Mouse (Mus musculus) left cerebral cortex, postnatal 36 days (tissue): ENCODE data around the gene Gm9918. TPM values are rescaled to one million over a fixed set of nuclear protein-coding genes. Genes with fewer than 3 reads are reported as not detected.

ENCODE experiments used
- DNase-seq, 2 experiments: peaks; one replicate each; pipeline ENCODE4 v3.0.0; 2021 to 2022; ENCODE audit warnings: low spot score in 2 of 2, mixed read lengths in 1 of 2
- intact Hi-C: fragments of 180-260 bp; cut with DNase I; formaldehyde crosslinking; loops from one replicate; pipeline ENCODE4 v1.15.1; 2025
- total RNA-seq, 2 experiments: library from RNA; stranded (reverse); gene quantifications; 2 replicates each; pipeline ENCODE4 v1.2.3; 2021

Gene Gm9918
- total RNA-seq, 2 experiments from 2014 or later, result not detected

DNA sequence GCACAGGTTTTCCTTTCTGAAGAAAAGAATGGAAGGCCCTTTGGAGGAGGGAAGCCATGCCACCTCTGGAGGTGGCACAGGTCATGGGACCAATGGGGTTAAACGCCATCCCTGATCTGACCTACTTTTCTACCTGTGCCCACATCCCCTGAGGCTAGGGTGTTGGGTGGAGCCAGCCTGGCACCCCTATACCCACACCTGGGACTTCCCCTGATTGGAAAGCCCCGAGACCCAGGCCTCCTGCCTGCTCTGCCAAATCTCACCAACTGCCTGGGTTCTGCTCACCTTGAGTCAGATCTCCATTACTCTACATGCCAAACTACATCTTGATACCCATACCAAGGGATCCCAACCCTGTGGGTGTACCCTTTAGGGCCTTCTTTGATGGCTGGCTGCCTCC is 7.3 kb upstream of the Gm9918 start:
- intact Hi-C loops, result no loop called here

DNA sequence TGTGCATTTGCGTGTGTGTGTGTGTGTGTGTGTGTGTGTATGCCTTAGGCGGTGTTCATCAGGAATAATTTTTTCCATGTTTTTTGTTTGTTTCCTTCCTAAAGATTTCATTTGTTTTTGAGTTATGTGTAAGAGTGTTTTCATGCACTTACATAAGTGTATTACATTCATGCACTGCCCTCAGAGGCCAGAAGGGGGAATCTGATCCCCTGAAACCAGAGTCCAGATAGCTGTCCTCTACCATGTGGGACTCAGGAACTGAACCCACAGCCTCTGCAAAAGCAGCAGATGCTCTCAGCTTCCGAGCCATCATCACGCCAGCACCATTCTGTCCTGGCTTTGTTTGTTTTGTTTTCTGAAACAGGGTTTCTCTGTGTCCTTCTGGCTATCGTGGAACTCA is 4.8 kb upstream of the Gm9918 start:
- intact Hi-C loops, result no loop called here
- DNase-seq, result no peak

More for the DNA sequence above, 7.3 kb upstream of the Gm9918 start:
- no peak for DNase-seq

DNA sequence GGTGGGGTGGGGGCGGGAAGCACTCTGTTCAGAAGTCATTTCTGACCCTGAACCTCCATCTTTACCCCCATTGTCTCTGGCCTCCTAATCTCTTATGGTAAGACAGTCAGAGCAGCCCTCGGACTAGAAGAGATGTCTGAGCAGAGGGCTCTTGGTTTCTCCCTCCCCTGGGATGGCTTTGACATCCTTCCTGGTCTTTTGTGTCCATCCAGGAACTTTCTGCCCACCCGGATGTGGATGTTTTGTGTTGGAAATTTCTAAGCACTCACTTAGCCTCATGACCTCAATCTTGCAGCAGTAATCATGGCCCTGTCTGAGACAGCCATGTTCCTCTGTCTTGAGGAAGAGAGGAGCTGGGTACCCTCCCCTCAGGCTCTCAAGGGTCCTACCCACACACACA is 1.1 kb downstream of the Gm9918 start:
- DNase-seq, result no peak
- intact Hi-C loops, result no loop called here

DNA sequence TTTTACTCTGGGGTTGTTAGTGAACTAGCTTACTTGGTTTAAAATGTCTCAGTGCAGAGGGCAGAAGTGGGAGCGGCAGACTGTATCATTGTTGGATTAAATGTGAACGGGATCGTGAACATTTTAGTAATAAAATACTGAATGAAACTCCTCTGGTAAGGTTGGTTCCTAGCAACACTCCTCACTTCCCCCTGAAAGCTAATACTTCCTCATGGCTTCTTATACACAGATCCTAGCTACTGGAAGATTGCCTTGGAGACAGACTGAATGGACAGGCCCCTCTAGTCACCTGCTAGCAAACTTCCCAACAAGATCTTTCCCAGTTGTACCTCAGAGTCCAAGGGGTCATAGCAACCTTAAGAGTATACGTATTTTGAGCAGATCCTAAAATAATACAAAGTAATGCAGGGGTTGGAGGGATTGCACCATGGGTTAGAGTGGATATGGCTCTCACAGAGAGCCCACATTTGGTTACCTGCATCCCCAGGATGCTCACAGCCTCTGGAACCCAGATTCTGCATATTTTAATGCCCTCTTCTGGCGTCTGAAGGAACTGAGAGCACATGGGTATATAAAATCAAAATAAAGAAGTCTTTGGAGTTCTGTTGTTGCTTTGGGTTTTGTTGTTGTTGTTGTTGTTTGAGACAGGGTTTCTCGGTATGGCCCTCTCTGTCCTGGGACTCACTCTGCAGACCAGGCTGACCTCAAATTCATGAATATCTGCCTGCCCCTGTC is 3.8 kb downstream of the Gm9918 start:
- DNase-seq, result no peak
- intact Hi-C loops, result no loop called here

DNA sequence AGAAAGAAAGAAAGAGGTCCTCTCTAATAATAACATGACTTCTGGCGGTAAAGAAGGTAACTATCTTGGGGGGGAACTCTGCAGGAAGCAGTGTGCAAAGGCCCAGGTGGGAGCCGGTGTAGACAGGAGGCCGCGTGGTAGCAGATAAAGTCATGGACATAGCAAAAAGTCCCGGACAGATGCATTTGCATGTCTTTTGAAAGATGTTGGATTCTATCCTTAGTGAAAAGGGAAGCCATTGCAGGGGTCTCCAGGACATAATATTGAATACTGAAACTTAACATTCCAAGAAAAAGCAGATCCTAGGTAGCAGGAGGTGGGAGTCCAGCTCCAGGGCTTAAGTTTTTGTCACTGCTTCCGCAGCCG is 8.3 kb downstream of the Gm9918 start:
- intact Hi-C loops, result loop anchor here (2.0 kb wide), 1 partner anchor 32 kb away; no protein-coding TSS in a partner anchor
- DNase-seq, result no peak

DNA sequence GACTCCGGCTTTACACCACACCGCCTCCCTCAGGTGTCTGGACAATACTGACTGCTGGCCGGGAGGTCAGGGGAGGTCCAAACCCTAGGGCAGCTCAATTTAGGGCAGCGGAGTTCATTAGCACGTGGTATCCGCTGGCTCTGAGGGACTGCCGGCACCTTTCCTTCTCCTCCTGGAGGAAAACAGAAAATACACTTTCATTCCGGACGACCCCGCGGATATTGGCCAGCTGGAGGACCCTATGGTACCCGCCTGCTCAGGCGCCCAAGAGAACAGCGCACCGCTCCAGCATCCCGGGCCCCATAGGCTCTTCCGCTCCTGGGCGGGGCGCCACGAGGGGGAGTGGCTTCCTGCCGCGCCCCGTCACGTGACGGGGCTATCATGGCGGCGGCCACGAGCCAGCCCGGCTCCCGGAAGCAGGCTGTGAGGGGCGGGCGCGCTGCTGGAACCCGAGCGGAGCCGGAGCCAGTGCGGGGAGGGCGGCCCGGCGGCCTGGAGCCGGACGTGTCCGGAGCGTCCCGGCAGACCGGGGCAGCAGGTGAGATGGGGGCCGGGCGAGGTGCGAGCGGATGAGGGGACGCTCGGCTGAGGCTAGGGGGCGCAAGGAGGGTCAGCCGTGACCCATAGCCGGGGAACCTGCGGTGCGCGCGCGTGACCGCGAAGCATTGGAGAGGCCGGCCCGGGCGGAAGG is 8.9 kb downstream of the Gm9918 start, which contains the start of gene Mfsd5:
Gene Mfsd5 (plus strand): TSS at position 363 of the 691 bp plus-strand sequence.
- intact Hi-C loops, result loop anchor here (2.0 kb wide), 1 partner anchor 32 kb away; no protein-coding TSS in a partner anchor
- peak; percentile 87 to 88 for DNase-seq

DNA sequence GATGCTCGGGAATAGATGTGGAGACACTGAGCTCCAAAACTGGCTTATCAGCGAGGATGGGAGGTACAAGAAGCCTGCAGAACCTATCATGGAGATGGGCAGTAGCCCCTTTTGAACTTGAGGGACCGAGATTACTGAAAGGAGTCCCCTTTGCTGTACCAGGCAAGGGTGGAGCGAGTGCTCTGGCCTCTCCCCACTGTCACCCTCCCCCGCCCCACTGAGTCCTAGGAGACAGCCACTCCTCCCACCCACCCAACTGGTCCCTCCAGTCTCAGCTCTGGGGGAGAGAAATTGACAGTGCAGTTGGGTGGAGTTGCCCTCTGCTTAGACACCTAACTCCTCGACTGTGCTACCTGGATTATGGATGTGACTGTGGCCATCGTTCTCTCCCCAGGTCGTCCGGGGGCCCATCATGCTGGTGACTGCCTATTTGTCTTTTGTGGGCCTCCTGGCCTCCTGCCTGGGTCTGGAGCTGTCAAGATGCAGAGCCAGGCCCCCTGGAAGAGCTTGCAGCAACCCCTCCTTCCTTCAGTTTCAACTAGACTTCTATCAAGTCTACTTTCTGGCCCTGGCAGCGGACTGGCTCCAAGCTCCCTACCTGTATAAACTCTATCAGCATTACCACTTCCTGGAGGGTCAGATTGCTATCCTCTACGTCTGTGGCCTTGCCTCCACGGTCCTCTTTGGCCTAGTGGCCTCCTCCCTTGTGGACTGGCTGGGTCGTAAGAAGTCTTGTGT is 9.6 kb downstream of the Gm9918 start:
- intact Hi-C loops, result loop anchor here (2.0 to 5.0 kb wide), 2 partner anchors 33 to 37 kb away; no protein-coding TSS in a partner anchor
- no peak for DNase-seq

DNA sequence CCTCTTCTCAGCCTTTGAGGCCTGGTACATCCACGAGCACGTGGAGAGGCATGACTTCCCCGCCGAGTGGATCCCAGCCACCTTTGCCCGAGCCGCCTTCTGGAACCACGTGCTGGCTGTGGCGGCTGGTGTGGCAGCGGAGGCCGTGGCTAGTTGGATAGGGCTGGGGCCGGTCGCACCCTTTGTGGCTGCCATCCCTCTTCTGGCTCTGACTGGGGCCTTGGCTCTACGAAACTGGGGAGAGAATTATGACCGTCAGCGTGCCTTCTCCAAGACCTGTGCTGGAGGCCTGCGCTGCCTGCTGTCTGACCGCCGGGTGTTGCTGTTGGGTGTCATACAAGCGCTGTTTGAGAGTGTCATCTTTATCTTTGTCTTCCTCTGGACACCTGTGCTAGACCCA is 10.3 kb downstream of the Gm9918 start:
- no peak for DNase-seq
- intact Hi-C loops, result loop anchor here (5.0 kb wide), 1 partner anchor 37 kb away; no protein-coding TSS in a partner anchor

DNA sequence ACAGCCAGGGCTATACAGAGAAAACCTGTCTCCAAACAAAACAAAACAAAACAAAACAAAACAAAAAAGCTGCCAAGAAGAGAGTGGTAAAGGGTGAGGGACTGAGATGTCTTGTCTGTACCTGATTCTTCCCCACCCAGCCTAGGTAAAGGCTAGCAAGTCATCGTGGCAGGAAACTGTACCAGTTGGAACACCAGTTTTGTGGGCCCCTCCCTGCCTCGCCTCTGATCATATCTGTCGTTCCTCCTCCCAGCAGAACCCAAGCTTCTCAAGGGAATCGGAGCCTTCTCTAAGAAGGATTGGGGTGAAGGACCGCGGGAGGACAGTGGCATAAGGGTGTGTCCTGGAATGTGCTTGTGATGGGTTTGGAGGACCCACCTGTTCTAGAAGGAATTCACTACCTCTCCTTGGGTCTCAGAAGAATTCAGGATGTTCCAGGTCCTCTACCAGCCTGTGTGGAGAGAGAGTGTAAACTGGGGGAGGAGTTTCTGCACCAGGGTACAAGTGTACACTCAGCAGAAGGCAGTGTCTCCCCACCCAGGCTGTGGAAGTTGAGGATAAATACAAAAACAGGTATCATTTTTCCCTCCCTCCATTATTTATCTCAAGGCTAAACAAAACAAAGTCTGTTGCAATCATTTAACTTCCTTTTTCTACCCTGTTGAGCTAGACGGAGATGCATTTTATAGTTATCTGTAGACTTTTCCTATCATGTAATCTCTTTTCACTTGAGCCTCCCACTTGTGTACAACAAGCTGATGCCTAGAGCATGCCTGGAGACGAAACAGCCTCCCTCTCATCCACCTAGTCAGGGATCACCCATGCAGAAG is 12.3 kb downstream of the Gm9918 start:
- DNase-seq, result no peak
- intact Hi-C loops, result loop anchor here (5.0 kb wide), 1 partner anchor 35 kb away; no protein-coding TSS in a partner anchor

DNA sequence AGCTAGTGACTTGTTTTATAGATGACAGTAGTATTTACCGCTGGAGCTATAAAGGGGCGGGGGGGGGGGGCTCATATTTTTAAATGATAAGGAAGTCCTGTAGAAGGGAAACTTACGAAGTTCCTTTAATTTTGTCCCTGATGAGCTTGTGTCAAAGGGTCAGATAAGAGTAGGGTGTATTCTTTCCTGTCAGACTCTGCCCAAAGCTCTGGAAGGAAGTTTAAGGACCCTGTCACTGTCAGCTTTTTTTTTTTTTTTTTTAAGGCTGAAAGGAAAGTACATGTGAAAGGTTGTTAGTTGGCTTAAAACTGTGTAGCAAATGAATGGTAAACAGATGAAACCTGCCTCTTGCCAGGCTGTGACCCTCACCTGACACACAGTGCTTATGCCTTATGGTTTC is 13.3 kb downstream of the Gm9918 start:
- intact Hi-C loops, result loop anchor here (5.0 kb wide), 1 partner anchor 34 kb away; no protein-coding TSS in a partner anchor
- DNase-seq, result no peak

DNA sequence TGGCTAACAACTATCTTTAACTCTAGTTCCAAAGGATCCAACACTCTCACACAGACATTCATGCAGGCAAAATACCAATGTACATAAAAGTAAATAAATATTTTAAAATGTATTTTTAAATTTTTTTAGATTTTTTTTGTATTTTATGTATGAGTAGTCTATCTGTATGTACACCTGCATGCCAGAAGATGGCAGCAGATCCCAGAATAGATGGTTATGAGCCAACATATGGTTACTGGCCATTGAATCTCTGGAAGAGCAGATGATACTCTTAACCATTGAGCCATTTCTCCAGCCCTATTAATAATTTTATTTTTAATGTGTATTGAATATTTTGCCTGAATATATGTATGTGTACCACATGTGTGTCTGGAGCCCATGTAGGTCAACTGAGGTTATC is 17.0 kb downstream of the Gm9918 start:
- DNase-seq, result no peak
- intact Hi-C loops, result no loop called here

DNA sequence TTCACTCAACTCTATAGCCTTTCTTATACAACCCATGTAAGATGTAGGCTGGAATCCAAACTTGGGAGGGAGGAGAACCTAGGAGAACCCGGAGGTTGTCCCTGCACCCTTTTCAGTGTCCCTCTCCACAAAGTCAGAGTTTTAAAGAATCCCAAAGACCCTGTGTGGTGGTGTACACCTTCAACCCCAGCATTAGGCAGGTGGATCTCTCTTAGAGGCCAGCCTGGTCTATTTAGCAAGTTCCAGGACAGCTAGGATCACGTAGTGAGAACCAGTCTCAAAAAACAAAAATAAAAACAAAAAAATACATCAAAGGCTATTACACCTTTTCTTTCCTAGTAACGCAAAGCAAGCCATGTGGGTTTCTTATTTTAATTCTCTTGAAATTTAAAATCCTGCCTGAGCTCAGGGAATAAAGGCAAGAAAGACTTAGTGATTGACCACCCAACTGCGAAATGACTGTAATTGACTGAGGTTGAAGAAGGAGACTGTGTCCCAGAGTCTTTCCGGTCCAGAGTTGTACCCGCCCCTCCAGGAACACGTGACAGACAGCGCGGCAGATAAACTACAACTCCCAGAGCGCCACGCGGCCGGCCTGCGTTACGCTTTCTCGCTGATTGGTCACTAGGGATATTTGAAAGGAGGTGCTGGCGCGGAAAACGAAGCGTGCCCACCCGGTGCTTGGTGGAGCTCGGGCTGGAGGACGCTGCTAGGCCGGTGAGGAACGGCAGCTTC is 25.4 kb downstream of the Gm9918 start, which contains the start of gene Espl1:
Gene Espl1 (plus strand): TSS at position 634 of the 735 bp plus-strand sequence.
- intact Hi-C loops, result no loop called here
- peak; percentile 87 to 90 for DNase-seq

DNA sequence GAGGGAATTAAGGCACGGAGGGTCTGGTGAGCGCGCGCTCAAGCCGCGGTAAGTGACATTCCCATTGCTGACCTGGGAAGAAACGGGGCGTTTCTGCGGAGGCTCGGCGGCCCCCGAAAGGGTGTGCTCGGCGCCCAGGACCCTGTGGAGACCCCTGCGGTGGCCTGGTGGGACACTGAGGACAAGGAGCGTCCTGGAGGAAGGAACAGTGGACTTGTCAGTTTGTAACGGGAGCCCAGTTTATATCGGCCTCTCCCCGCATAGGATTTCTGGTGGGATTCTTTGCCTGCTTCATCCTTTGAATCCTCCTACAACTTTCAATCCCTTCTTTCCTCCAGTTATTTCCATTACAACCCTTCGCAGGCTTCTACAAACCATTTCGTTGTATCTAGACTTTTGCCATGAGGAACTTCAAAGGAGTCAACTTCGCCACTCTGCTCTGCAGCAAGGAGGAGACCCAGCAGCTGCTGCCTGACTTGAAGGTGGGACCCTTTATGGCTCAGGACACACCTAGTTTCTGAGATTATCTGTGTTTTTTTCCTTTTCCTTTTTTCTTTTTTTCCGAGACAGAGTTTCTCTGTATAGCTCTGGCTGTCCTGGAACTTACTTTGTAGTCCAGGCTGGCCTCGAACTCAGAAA is 26.1 kb downstream of the Gm9918 start:
- intact Hi-C loops, result no loop called here
- no peak for DNase-seq

DNA sequence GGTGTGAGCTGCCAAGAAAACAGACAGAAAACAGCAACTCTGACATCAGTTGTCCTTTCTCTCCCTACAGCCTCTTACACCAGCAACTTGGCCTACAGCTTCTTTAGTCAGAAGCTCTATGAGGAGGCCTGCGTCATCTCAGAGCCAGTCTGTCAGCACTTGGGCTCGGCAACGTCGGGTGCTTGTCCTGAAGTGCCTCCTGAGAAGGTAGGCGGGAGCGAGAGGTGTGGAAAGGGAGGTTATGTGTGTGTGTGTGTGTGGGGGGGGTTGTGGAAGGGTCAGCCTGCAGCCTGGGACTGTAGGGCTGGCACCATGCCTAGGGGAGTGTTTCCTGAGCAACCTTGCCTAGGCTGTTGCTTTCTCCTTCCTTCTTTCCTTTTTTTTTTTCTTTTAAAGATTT is 32.2 kb downstream of the Gm9918 start:
- intact Hi-C loops, result no loop called here

DNA sequence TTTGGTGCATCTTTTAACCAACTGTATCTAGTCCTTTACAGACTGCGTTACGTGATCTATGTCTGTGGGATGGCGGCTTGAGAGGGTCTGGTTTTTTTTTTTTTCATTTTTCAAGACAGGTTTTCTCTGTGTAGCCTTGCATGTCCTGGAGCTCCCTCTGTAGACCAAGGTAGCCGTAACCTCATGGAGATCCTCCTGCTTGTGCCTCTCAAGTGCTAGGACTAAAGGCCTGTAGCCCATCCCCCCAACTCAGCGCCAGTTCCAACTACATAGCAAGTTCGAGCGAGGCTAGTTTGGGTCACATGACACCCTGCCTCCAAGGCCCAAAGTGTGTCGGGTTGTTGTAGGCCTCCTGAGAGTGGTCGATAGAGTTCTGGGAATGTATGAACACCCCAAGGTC is 38.4 kb downstream of the Gm9918 start:
- DNase-seq, result no peak
- intact Hi-C loops, result no loop called here

More for the DNA sequence above, 32.2 kb downstream of the Gm9918 start:
- DNase-seq, result no peak

DNA sequence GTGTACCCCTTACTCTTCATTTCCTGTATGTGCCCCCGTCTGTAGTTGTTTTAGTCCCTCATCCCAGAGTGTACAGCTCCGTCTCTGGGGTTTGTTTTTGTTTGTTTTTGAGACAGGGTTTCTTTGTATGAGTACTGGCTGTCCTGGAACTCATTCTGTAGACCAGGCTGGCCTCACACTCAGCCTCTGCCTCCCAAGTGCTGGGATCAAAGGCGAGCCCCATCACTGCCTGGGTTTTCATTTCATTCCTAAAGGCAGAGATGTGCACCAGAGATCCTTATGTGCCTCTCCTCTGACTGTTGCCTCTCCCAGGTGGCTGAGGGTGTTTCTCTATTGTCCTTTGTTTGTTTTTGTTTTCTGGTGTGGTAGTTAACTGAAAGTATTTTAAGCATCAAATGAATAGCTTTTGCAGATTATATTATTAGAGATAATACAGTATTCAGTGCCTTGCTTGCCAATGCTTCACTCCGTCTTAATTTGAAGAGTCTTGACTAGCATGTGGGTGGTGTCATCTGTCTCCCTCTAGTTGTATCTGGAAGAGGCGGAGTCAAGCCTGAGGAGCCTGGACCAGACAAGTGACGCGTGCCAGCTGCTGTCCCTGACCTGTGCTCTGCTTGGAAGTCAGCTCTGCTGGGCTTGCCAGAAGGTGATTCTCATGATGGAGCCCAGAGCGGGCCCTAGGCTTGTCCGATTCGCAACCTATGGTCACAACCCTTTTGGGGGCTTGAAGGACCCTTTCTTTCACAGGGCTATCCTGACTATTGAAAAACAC is 39.9 kb downstream of the Gm9918 start:
- no peak for DNase-seq
- intact Hi-C loops, result no loop called here

DNA sequence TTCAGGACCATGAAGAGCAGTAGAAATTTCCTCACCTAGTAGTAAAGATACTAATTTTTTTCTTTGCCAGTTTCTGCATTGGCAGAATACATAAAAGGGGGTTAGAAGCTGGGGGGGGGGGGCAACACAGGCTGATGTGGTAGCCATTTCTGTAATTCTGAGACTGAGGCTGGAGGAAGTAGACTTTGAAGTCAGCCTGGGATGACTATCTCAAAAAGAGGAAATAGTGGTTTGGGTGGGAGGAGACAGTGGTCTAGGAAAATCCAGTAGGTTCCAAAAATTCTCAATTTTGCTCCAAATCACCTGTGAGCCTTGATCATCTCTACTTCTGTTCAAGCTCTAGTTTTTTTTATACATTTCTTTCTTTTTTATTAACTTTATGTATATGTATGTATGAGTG is 41.1 kb downstream of the Gm9918 start:
- no peak for DNase-seq
- intact Hi-C loops, result no loop called here
